Mouse (Mus musculus): ENCODE results near the gene Kcnk18.

GRCm38 (mm10) chr19:59265907-59266306, 46.9 kb downstream of the Kcnk18 start:
- TF ChIP-seq CTCF (IDR thresholded peaks at IDR 0.05; ENCODE audit: extremely low read depth, insufficient read length, insufficient replicate concordance, low read depth, low read length) (no peak), POLR2A (IDR thresholded peaks at IDR 0.05; ENCODE audit: low read depth, low read length) (no peak)

Measured in small intestine, adult 2 months (tissue).